Mouse (Mus musculus) embryonic fibroblast, embryonic 13.5 days (primary cell): ENCODE results near the gene Galnt6. TPM values are rescaled to one million over a fixed set of nuclear protein-coding genes. Genes with fewer than 3 reads are reported as not detected.

Experiments used
- H3K27ac ChIP-seq: 2 replicates; pipeline ENCODE4 v1.5.1; 2012; ENCODE audit warnings: low read length, control low read depth, inconsistent platforms; ENCODE audit not compliant: insufficient read depth
- H3K4me1 ChIP-seq: 2 replicates; pipeline ENCODE4 v1.6.1; 2011; ENCODE audit warnings: low read length; ENCODE audit not compliant: control insufficient read depth, insufficient read depth
- H3K4me3 ChIP-seq: 2 replicates; pipeline ENCODE4 v1.5.1; 2011; ENCODE audit warnings: mild to moderate bottlenecking, control low read depth, low read length; ENCODE audit not compliant: insufficient read depth
- CTCF ChIP-seq: IDR thresholded peaks from 2 replicates; pipeline ENCODE4 v1.5.1; 2011; ENCODE audit warnings: mild to moderate bottlenecking, control low read depth, low read length, moderate library complexity, borderline replicate concordance; ENCODE audit not compliant: insufficient read depth
- POLR2A ChIP-seq: IDR thresholded peaks from 2 replicates; pipeline ENCODE4 v1.6.1; 2011; ENCODE audit warnings: low read depth, mild to moderate bottlenecking, control low read depth, low read length, moderate library complexity
- polyA plus RNA-seq: library from polyadenylated mRNA; stranded (reverse); fragments of >200 nt; gene quantifications from 2 replicates; pipeline ENCODE4 v1.2.4, GENCODE M21; 2011; ENCODE audit warnings: low read depth; ENCODE audit not compliant: missing spikeins, insufficient read length

Galnt6 gene
- polyA plus RNA-seq, 1 experiment = not detected

DNA sequence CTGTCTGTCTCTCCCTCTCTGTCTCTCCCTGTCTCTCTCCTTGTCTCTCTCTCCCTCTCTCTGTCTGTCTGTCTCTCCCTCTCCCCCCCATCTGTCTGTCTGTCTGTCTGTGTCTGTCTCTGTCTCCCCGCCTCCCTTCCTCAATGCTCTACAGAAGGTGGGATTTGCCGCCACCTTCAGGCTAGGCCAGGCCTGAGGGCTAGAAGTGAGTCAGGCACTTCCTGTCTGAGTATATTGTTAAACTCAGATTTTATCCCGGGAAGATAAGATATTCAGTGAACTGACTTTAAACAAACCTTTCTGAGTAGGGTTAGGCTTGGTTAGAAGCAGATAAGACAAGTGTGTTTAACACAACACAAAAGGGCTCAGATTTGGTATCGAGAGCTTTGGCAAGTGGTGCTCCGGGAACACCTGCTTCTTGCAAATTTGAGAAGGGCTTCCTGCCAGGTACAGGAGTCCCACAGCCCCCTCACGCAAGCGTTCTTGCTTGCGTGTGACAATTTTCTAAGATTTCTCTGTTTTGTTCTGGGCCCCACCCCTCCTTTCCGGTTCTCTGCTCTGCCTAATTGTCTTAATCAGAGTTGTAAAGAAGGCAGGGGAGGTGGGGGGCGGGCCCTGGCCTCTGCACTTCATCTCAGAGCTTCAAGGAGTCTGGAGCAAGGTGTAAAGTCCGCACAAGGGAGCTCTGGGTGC is 25.8 kb upstream of the Galnt6 start:
- H3K4me3 ChIP-seq = no peak overlapping the region
- no peak for TF ChIP-seq POLR2A
- TF ChIP-seq CTCF = peak; percentile 67; the same call in 1 of the 2 replicates

DNA sequence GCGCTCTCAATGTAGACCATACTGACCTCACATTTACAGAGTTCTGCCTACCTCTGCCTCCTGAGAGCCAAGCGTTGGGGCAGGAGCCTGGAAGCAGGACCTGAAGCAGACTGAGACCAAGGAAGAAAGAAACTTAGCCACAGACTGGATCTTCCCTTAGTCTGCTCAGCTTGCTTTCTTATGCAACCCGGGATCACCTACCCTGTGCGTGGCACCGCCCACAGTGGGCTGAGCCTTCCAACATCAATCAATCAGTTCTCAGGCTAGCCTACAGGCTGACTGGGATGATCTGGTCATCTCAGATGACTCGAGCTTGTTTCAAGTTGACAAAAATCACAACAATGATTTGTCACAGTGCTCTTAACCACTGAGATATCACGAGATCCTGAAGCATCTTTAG is 24.9 kb upstream of the Galnt6 start:
- H3K27ac ChIP-seq = no peak overlapping the region
- no peak overlapping the region for H3K4me3 ChIP-seq
- TF ChIP-seq CTCF (no peak), POLR2A (no peak)
- H3K4me1 ChIP-seq = no peaks in the 10 kb centered on the region

More for the DNA sequence above, 25.8 kb upstream of the Galnt6 start:
- Histone ChIP-seq H3K27ac (no peak overlapping the region), H3K4me1 (no peaks in the 10 kb centered on the region)

DNA sequence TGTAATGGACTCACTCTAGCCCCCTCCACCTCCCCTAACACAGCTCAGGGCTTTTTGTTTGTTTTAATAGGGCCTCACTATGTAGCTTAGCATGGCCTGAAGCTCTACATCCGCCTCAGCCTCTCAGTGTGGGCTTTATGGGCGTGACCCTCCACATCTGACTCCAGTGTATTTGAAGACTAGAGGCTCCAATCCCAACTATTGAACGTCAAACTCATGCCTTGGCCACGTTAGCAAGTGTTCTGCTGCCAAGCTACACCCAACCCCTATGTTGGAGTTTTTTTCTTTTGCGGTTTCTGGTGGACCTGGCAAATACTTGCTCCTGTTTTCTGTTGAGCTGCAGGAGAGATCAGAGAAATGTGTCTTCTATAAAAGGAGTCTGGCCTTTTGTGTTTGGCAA is 23.9 kb upstream of the Galnt6 start:
- H3K27ac ChIP-seq = no peak overlapping the region
- no peak overlapping the region for H3K4me3 ChIP-seq
- H3K4me1 ChIP-seq = no peaks in the 10 kb centered on the region
- TF ChIP-seq POLR2A (no peak), CTCF (no peak)

DNA sequence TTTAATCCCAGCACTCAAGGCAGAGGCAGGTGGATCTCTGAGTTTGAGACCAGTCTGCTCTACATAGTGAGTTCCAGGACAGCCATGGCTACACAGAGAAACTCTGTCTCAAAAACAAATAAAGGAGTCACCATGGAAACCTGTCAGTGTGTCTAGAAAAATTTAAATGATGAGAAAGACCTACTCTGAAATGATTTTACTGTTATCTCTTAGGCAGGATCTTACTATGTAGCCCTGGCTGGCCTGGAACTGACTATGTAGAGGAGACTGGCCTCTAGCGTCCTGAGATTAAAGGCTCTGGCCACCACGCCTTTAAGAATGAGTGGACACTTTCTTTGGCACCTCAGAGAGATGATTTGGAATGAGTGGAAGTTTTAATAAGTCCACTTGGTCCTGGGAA is 23.3 kb upstream of the Galnt6 start:
- no peak for TF ChIP-seq POLR2A
- no peak for TF ChIP-seq CTCF
- no peak overlapping the region for H3K27ac ChIP-seq
- H3K4me3 ChIP-seq = no peak overlapping the region
- H3K4me1 ChIP-seq = no peaks in the 10 kb centered on the region

DNA sequence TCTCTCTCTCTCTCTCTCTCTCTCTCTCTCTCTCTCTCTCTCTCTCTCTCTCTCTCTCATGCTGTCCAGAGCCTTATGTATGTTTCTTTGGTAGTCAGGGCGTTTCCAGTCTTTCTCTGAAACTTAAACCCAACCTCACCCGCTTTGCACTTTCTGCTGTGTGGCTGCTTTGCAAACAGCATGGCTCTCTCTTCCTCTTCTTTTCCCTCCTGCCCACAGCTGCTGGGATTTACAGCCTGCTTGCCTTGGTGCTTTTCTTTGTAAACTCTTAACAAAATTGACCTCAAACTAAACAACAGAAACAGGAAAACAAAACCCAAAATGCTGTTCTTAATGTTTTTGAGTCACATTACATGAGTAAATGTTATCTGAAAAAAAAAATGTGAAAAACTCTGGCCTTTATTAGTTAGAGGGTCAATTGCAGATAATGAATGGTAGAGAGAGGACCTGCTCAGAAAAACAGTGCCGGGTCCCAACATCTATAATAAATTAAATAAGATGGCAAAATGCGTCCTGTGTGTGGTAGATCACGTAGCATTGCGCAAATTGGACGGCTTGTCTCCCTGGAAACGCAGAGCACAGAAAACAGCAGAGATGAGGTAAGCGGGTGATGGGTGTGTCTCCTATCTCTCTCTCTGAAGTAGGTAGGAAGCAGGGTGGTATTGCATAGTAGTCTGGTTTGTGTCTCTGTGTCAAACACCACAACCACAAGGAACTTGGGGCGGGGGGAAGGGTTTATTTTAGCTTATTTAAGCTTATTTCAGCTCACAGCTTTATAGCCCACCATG is 20.8 kb upstream of the Galnt6 start:
- Histone ChIP-seq H3K4me3 (no peak overlapping the region), H3K27ac (no peak overlapping the region), H3K4me1 (no peaks in the 10 kb centered on the region)
- no peak for TF ChIP-seq POLR2A
- TF ChIP-seq CTCF = no peak

DNA sequence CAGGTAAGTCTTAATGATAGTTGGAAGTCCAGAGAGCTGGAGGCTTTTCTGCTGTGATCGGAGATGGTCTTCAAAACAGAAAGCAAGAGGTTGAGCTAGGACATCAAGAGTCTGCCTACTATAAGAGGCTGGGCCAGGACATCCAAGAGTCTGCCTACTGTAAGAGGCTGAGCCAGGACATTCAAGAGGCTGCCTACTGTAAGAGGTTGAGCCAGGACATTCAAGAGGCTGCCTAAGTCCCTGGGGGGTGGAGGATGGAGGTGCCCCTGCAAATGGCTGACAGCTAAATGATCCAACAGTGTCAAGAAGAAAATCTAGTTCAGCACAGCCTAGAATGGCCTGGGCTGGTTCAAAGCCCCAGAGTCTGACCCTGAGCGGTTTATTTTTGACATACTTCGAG is 19.4 kb upstream of the Galnt6 start:
- no peak overlapping the region for H3K27ac ChIP-seq

DNA sequence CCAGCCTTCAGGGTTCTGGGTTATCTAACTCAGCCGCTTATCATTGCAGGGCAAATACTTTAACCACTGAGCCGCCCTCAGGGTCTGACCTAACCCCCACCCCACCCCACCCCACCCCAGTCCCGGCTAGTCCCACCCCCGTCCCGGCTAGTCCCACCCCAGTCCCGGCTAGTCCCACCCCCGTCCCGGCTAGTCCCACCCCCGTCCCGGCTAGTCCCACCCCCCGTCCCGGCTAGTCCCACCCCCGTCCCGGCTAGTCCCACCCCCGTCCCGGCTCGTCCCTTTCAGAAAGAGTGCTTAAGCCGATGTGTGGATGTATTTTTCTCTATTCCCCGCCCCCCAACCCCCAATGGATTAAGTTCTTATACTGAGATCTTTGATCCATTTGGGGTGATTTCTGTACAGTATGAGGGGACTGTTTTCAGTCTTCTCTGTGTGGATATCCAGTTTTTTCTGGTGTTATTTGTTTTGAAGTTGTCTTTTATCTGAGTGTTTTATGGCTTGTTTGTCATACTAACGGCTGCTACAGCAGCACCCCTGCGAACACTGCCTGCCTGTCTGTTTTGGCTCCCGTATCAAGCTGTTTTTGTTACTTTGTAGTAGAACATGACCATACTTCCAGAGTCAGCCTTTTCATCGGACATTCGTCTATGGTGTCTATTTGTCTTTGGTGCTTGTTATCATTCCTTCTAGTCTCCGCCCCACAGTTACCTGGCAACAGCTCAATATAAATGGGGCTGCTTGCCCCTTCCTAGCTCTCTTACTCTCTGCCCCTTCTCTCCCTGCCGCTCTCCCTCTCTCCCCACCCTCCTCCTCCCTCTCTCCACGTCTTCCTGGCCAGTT is 18.2 kb upstream of the Galnt6 start:
- no peaks in the 10 kb centered on the region for H3K4me1 ChIP-seq
- TF ChIP-seq CTCF = no peak
- TF ChIP-seq POLR2A = no peak
- no peak overlapping the region for H3K27ac ChIP-seq
- H3K4me3 ChIP-seq = peak overlapping the region; percentile 30; the same call in 1 of the 2 replicates

More for the DNA sequence above, 19.4 kb upstream of the Galnt6 start:
- no peak for TF ChIP-seq POLR2A
- TF ChIP-seq CTCF = no peak
- no peak overlapping the region for H3K4me3 ChIP-seq
- H3K4me1 ChIP-seq = no peaks in the 10 kb centered on the region

DNA sequence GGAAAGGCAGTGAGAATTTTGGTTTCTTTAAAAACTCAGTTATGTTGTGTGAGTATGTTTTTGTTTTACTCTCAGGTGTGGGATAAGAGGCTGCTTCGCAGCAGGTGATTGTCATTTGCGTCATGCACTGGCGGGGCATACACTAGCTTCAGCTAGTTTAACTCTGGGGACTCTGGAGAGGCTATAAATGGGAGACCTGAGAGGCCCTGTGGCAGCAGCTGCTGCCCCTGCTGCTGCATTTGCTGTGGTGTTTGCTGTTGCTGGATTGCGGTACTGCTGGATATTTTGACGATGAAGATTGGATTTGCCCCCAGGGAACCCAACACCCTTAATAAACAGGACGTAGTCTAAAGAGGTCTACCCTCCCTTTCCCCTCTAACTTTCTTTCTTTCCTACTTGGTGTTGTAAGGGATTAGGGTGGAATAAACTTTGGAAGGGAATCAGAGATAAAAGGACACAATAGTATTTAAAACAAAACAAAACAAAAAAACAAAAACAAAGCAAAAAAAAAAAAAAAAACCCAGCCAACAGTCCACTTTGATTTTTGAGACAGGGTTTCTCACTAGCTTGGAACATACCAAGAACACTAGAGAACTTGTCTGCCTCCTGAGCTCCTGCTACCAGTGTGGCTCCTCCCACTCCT is 17.4 kb upstream of the Galnt6 start:
- TF ChIP-seq POLR2A (no peak), CTCF (no peak)
- H3K4me3 ChIP-seq = no peak overlapping the region
- H3K27ac ChIP-seq = no peak overlapping the region
- H3K4me1 ChIP-seq = no peaks in the 10 kb centered on the region

DNA sequence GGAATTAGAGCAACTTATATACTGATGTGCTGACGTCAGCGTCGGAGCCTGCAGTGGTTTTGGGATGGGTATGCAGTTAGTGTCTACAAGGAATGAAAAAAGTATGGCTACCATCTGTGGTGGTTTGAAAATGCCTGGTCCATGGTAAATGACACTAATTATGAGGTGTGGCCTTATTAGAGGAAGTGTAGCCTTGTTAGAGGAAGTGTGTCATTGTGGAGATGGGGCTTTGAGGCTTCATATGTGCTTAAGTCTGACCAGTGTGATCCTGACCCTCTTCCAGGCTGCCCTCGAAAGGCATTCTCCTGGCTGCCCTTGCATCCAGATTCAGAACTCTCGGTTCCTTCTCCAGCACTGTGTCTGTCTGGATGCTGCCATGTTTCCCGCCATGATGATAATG is 14.1 kb upstream of the Galnt6 start:
- Histone ChIP-seq H3K27ac (no peak overlapping the region), H3K4me3 (no peak overlapping the region), H3K4me1 (no peaks in the 10 kb centered on the region)
- no peak for TF ChIP-seq POLR2A
- TF ChIP-seq CTCF = no peak

DNA sequence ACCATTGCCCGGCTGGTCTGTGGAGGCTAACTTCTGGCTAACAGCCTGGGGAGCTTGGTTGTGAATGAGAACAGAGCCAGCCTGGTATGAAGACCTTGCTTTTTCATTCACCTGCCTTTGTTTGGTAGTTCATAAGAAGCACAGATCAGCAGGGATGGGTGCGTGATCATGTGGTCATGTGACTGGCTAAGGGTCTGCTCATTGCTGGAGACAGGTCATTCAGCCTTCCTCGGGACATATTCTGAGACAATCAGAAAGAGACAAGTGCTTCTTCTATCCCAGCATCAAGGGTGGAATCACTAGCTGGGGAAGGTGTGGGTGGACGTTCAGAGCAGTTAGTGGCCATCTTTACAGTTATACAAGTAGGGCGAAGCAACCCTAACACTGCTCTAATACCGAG is 10.3 kb upstream of the Galnt6 start:
- H3K27ac ChIP-seq = no peak overlapping the region
- no peaks in the 10 kb centered on the region for H3K4me1 ChIP-seq
- TF ChIP-seq POLR2A (no peak), CTCF (no peak)
- no peak overlapping the region for H3K4me3 ChIP-seq
